Mouse (Mus musculus) stomach, embryonic 16.5 days (tissue): ENCODE data around the gene Pex26. TPM values are rescaled to one million over a fixed set of nuclear protein-coding genes. Genes with fewer than 3 reads are reported as not detected.
A peak's percentile ranks its signal among the peaks of the same experiment; 100 is the strongest.

Source experiments
- ATAC-seq: fragments of 200-750 bp; cut with Nextera tagmentation; 2 replicates; pipeline ENCODE4 v1.8.0; 2017; ENCODE audit warnings: moderate number of reproducible peaks, moderate TSS enrichment; ENCODE audit not compliant: insufficient read depth, low FRiP score
- H3K27ac ChIP-seq: fragments of 300-500 bp; sonication (generic); 2 replicates; pipeline ENCODE4 v1.5.1; 2014; ENCODE audit warnings: low read length
- H3K27me3 ChIP-seq: fragments of 300-500 bp; sonication (generic); 2 replicates; pipeline ENCODE4 v1.6.1; 2014; ENCODE audit warnings: low read length, control low read depth, mixed read lengths; ENCODE audit not compliant: control insufficient read depth, insufficient read depth
- H3K36me3 ChIP-seq: fragments of 300-500 bp; sonication (generic); 2 replicates; pipeline ENCODE4 v1.6.1; 2014; ENCODE audit warnings: low read length; ENCODE audit not compliant: control insufficient read depth, insufficient read depth
- H3K4me1 ChIP-seq: fragments of 300-500 bp; sonication (generic); 2 replicates; pipeline ENCODE4 v1.6.1; 2014; ENCODE audit warnings: low read length, control low read depth, mixed read lengths; ENCODE audit not compliant: control insufficient read depth, insufficient read depth
- H3K4me2 ChIP-seq: fragments of 300-500 bp; sonication (generic); 2 replicates; pipeline ENCODE4 v1.6.1; 2014; ENCODE audit warnings: low read depth, low read length, mixed read lengths
- H3K4me3 ChIP-seq: fragments of 300-500 bp; sonication (generic); replicated peaks from 2 replicates; pipeline ENCODE4 v1.5.1; 2014; ENCODE audit warnings: mild to moderate bottlenecking, low read length
- H3K9ac ChIP-seq: fragments of 300-500 bp; sonication (generic); 2 replicates; pipeline ENCODE4 v1.6.1; 2014; ENCODE audit warnings: low read length
- H3K9me3 ChIP-seq: fragments of 300-500 bp; sonication (generic); replicated peaks from 2 replicates; pipeline ENCODE4 v1.6.1; 2016; ENCODE audit warnings: low read length, control low read depth; ENCODE audit not compliant: control insufficient read depth
- WGBS: fragments of 180-500 bp; shearing (Covaris S2); extraction: QIAGEN DNeasy Blood & Tissue Kit; methylation state at CpG from one replicate; pipeline ENCODE4 v1.1.7; 2014; 5-methylcytosine and 5-hydroxymethylcytosine counted together
- polyA plus RNA-seq: library from polyadenylated mRNA; unstranded; fragments of >200 nt; fragmentation: Nextera tagmentation; extraction: Ambion mirVana; gene quantifications from 2 replicates; pipeline ENCODE4 v1.2.1, GENCODE M21; 2015

Pex26 gene
- polyA plus RNA-seq, 1 experiment from 2014 or later = 14.0 TPM

- peaks cover 14% of the 10 kb centered on the region for H3K4me1 ChIP-seq
- no peaks in the 10 kb centered on the region for H3K36me3 ChIP-seq
- H3K4me2 ChIP-seq = no peak overlapping the region
- H3K27ac ChIP-seq = no peak overlapping the region
- no peak overlapping the region for H3K9ac ChIP-seq
- 64% methylated on average over 13 of the region's 13 CpGs for WGBS
- H3K4me3 ChIP-seq = no peak overlapping the region
- ATAC-seq = no peak
- no peaks in the 10 kb centered on the region for H3K27me3 ChIP-seq
- H3K9me3 ChIP-seq = no peaks in the 10 kb centered on the region
Measured at GRCm38 (mm10) chr6:121145010-121145604, 38.4 kb upstream of the Pex26 start.

DNA sequence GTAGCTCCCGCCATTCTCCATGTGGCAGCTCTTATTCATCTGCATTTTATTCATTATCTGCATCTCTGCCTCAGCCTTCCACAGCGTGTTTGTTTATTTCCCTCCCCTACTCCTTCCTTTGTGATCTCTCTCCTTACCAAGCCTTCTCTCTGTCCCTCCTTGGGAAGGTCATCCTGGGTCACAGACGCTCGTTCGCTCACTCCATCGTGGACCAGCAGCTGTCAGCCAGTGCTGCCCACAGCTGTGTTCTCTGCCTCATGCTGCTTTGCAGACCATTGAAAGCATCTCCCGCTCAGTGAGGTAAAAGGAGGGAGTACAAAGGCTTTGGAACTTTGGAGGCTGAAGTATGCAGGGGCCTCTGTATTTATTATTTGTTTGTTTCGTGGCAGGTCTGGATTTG lies 37.6 kb upstream of the Pex26 start:
- Histone ChIP-seq H3K27me3 (no peaks in the 10 kb centered on the region), H3K27ac (no peak overlapping the region), H3K4me1 (peaks cover 14% of the 10 kb centered on the region), H3K9ac (no peak overlapping the region), H3K9me3 (no peaks in the 10 kb centered on the region), H3K4me2 (no peak overlapping the region), H3K36me3 (no peaks in the 10 kb centered on the region), H3K4me3 (no peak overlapping the region)
- 59% methylated on average over 8 of the region's 8 CpGs for WGBS
- ATAC-seq = no peak

DNA sequence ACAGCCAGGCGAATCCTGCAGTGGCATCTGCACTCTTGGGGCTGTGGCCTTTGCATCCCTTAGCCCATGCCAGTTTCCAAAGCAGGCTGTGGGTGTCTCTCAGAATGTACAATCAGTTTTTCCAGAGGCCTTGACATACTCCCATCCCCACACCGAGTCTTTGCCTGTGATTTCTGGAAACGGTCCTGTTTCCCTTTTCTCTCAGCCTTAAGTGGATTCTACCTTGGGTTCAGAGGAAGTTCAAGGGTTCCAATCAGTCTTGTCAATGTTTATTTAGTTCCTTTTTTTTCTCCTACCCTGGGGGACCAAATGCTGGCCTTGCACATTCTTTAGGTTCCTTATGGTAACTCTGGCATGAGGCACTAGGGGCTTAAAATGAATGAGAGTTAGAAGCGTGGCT lies 36.7 kb upstream of the Pex26 start:
- WGBS = 34% methylated on average over 4 of the region's 4 CpGs
- ATAC-seq = no peak
- no peak overlapping the region for H3K27ac ChIP-seq

GRCm38 (mm10) chr6:121148360-121148759 lies 35.1 kb upstream of the Pex26 start:
- Histone ChIP-seq H3K9ac (no peak overlapping the region), H3K4me3 (no peak overlapping the region), H3K27me3 (no peaks in the 10 kb centered on the region), H3K27ac (no peak overlapping the region), H3K36me3 (no peaks in the 10 kb centered on the region), H3K4me2 (no peak overlapping the region), H3K9me3 (no peaks in the 10 kb centered on the region), H3K4me1 (peaks cover 21% of the 10 kb centered on the region)
- no peak for ATAC-seq
- WGBS = 32% methylated on average over 3 of the region's 3 CpGs

More for the DNA sequence above, 36.7 kb upstream of the Pex26 start:
- Histone ChIP-seq H3K27me3 (no peaks in the 10 kb centered on the region), H3K4me2 (no peak overlapping the region), H3K9ac (no peak overlapping the region), H3K4me1 (peaks cover 18% of the 10 kb centered on the region), H3K9me3 (no peaks in the 10 kb centered on the region), H3K36me3 (no peaks in the 10 kb centered on the region), H3K4me3 (no peak overlapping the region)

- Histone ChIP-seq H3K4me3 (no peak overlapping the region), H3K9ac (no peak overlapping the region), H3K4me2 (no peak overlapping the region), H3K4me1 (peaks cover 13% of the 10 kb centered on the region), H3K9me3 (no peaks in the 10 kb centered on the region), H3K27ac (no peak overlapping the region), H3K27me3 (no peaks in the 10 kb centered on the region), H3K36me3 (no peaks in the 10 kb centered on the region)
- ATAC-seq = no peak
- 70% methylated on average over 3 of the region's 3 CpGs for WGBS
Measured at GRCm38 (mm10) chr6:121149420-121149819, 34.0 kb upstream of the Pex26 start.

- no peaks in the 10 kb centered on the region for H3K36me3 ChIP-seq
Measured at GRCm38 (mm10) chr6:121150126-121150525, 33.3 kb upstream of the Pex26 start.

GRCm38 (mm10) chr6:121151732-121152131 lies 31.7 kb upstream of the Pex26 start:
- no peak overlapping the region for H3K27ac ChIP-seq
- H3K4me1 ChIP-seq = peaks cover 21% of the 10 kb centered on the region
- H3K4me3 ChIP-seq = no peak overlapping the region
- no peak overlapping the region for H3K9ac ChIP-seq
- 46% methylated on average over 6 of the region's 6 CpGs for WGBS
- no peaks in the 10 kb centered on the region for H3K36me3 ChIP-seq
- no peaks in the 10 kb centered on the region for H3K9me3 ChIP-seq
- ATAC-seq = peak; percentile 73; the same call in 1 of the 2 replicates
- H3K27me3 ChIP-seq = no peaks in the 10 kb centered on the region
- H3K4me2 ChIP-seq = no peak overlapping the region

More at GRCm38 (mm10) chr6:121150126-121150525, 33.3 kb upstream of the Pex26 start:
- Histone ChIP-seq H3K4me1 (peaks cover 8% of the 10 kb centered on the region), H3K27me3 (no peaks in the 10 kb centered on the region), H3K9ac (no peak overlapping the region), H3K27ac (no peak overlapping the region), H3K4me3 (no peak overlapping the region), H3K9me3 (no peaks in the 10 kb centered on the region), H3K4me2 (no peak overlapping the region)
- no peak for ATAC-seq
- 95% methylated on average over 8 of the region's 8 CpGs for WGBS

- Histone ChIP-seq H3K4me3 (no peak overlapping the region), H3K9ac (no peak overlapping the region), H3K4me1 (peaks cover 21% of the 10 kb centered on the region), H3K9me3 (no peaks in the 10 kb centered on the region), H3K27me3 (no peaks in the 10 kb centered on the region), H3K27ac (no peak overlapping the region), H3K4me2 (no peak overlapping the region), H3K36me3 (no peaks in the 10 kb centered on the region)
- no peak for ATAC-seq
- WGBS = 59% methylated on average over 8 of the region's 8 CpGs
Measured at GRCm38 (mm10) chr6:121153177-121153576, 30.3 kb upstream of the Pex26 start.

DNA sequence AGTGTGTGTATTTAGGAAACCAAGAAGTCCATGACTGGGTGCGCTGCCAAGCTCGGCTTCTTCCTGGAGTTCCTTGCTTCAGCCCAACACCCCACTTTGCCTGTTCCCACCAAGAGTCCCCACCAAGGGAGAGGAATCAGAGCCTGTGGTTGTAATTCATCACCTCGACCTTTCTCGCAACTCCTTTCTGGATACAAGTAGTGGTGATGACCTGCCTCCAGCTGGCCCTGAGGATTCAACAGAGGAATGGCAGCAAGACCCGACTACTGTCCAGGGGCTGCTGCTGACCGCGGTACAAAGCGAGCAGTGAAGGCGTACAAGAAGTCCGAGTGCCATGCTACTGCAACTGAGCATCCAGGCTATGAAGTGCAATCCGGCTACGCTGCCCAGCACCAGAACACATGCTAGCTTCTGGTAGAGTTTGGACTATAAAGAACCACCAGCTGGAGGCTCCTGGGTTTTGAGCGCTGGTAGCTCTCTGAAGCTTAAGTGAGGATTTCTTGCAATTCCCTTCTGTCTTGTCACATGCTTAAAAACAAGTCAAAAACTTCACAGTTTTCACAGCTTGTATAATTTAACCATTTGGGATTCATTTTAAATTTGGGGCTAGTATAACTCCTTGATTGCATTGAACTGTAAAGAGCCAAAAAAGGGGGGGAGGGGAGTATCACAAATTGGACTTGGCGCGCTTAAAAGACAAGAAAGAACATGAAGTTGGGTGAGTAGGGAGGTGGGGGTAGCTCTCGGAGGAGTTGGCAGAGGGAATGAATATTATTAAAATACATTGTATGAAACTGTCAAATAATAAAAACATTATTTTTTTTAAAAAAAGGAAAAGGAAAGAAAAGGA lies 28.8 kb upstream of the Pex26 start:
- Histone ChIP-seq H3K4me3 (no peak overlapping the region), H3K9ac (no peak overlapping the region), H3K27me3 (no peaks in the 10 kb centered on the region), H3K4me1 (peaks cover 24% of the 10 kb centered on the region), H3K36me3 (no peaks in the 10 kb centered on the region), H3K9me3 (no peaks in the 10 kb centered on the region), H3K4me2 (no peak overlapping the region), H3K27ac (no peak overlapping the region)
- ATAC-seq = no peak
- WGBS = 75% methylated on average over 16 of the region's 16 CpGs
